Mouse (Mus musculus) liver, adult 2 months (tissue): ENCODE data around the gene Cldn7.

Experiments used
- CTCF ChIP-seq: fragments of 200-500 bp; IDR thresholded peaks from 2 replicates; pipeline ENCODE4 v1.5.1; 2011; ENCODE audit warnings: low read depth, low read length, control low read depth
- POLR2A ChIP-seq: fragments of 200-500 bp; IDR thresholded peaks from 2 replicates; pipeline ENCODE4 v1.6.1; 2011; ENCODE audit warnings: low read length, control low read depth; ENCODE audit not compliant: insufficient read depth; ENCODE audit errors: extremely low read depth

DNA sequence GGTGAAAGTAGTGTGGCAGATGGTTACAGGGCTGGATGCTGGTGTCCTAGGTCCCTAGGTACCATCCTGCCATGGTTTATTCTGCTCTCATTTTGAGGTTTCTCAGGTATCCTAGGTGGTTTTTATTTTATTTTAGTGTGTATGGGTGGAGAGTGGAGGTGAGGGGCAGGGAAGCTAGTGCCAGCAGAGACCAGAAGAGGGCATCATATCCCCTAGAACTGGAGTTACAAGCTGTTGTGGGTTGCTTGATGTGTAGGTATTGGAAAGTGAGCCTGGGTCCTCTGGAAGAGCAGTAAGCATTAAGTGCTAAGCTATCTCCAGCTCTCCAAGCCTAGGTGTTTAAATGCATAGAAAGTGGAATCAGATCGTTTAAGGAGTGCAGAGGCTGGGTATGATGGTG, 12.3 kb upstream of the Cldn7 start:
- no peak for TF ChIP-seq CTCF
- TF ChIP-seq POLR2A = no peak
